Mouse (Mus musculus): ENCODE measurements around the gene Cops6.

The Cops6 gene

GRCm38 (mm10) chr5:138187661-138188306 is 26.9 kb downstream of the Cops6 start:
- DNase-seq (ENCODE audit: low spot score), result peak; percentile 85

DNA sequence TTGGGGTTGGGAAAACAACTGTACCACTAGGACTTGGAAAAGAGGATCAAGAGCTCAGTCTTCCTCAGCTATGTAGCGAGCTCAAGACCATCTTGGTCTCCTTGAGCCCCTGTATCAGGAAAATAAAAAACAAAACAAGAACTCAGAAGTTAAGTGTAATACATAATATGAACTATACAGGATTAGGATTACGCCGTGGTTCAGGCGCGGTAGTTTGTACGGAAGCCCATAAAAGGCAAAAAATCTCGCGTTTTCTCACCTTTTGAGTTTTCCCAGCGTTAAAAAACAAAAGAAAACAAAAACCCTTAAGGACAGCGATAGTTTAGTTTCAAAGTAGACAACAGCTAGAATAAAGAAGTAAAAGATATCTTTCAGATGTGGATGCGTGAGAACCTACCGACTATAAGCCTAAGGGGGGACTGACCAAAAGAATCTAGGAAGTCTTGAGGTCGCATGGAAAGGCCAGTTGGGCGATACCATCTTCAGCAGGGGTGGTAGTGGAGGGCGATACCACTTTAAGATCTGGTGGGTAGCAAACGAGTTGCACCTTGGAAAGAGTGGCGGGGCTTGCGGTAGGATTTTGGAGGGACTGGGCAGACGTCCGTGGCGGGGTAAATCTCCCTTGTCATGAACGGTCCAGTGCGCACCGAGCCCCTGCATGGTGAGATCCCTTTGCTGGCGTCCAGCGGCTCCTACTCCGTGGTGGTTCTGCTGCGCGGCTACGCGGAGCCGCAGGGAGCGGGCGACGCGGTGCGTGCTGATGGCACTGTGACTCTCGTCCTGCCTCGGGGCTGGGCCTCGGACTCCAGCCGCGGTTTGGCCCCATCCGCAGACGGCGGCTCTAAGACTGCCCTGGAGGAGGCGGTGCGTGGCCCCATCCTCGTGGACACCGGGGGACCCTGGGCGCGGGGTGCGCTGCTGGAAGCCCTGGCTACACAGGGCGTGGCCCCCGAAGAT is 33.2 kb downstream of the Cops6 start, which contains the start of gene Mblac1:
Gene Mblac1, plus strand, starts transcription at position 544 of the 957 bp plus-strand sequence.
- DNase-seq (ENCODE audit: low spot score), result peak; percentile 88

- DNase-seq (ENCODE audit: low spot score), result no peak
Observed at GRCm38 (mm10) chr5:138194755-138195345, 34.0 kb downstream of the Cops6 start.

DNA sequence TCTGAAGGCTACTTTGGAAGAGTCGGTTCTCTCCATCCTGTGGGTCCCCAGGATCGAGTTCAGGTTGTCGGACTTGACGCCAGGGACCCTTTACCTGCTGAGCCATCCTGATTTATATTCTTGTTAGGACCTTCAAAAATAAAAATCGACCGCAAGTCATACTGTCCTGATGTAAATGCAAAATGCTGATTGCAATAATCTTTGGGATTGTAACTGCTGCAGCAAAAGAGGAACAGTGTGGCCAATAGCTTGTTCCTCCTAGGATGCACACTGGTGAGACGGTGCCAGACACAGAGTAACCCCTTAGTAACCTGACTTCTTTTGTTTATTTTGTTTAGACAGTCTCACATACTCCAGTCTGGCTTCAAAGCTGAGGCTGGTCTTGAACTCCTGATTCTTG is 34.6 kb downstream of the Cops6 start:
- DNase-seq (ENCODE audit: low spot score), result no peak

DNA sequence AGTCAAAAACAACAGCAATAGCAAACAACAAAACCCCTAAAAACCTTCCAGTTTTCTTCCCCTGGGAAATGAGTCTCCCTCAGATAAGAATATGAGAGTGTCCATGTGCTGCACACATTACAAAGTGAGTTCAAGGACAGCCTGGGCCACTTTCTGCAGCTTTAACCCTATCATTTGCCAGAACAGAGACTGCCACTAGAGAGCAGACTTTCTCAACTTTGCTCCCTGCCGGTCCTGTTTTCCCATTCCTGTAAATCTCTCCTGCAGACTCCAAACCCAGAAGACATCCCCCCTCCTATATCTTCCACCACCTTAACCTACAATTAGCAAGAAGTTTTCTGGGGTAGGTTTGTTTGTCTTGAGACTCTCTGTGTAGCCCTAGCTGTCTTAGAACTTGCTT is 38.7 kb downstream of the Cops6 start:
- no peak for DNase-seq (ENCODE audit: low spot score)

DNA sequence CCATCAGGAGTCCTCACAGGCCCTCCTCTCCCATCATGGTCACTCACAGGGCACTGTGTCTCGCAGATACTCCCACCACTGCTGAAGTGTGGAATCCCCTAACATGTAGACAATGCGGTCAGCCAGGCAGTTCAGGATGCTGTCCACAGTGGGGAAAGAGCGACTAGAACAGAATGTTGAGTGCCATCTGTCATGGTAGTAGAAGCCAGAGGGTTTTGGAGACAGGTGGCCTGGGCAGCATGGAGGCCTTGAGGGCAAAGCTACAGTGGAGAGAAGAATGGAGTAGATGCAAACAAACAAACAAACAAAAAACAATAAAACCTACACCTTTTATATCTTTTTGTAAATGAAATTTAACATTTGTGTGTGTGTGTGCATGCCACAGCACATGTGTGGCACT is 41.2 kb downstream of the Cops6 start:
- no peak for DNase-seq (ENCODE audit: low spot score)

- DNase-seq (ENCODE audit: low spot score), result no peak
Observed at GRCm38 (mm10) chr5:138207253-138207652, 46.4 kb downstream of the Cops6 start.

DNA sequence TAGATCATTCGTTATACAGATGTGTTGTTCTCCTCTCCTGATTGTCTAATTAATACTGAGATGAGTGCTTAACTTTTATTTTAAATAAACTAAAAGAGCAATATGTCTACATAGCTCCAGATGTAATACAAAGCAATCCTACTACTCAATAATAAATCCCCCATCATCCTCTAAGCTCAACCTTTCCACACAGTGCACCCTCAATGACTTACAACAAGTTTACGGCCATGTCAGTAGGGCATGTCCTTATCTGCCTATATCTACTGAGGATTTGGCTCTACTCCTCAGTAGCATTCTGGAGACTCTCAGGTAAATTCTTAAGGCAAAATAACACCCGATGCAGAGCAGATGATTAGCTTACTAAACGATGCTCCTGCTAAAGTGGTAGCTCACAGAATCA is 47.0 kb downstream of the Cops6 start:
- no peak for DNase-seq (ENCODE audit: low spot score)
